Mouse (Mus musculus) frontal cortex, adult (tissue): ENCODE measurements around the gene Pik3c2b.
"Not testable (repeated sequence)": the region's sequence is repeated elsewhere in the genome, so short reads cannot be mapped to it uniquely, and the experiment has no call there.

ENCODE experiments used
- ATAC-seq: cut with Nextera tagmentation; 2 replicates; pipeline ENCODE4 v1.9.2; 2017; ENCODE audit warnings: mild to moderate bottlenecking, moderate library complexity, mixed read lengths; ENCODE audit not compliant: low TSS enrichment

The Pik3c2b gene

DNA sequence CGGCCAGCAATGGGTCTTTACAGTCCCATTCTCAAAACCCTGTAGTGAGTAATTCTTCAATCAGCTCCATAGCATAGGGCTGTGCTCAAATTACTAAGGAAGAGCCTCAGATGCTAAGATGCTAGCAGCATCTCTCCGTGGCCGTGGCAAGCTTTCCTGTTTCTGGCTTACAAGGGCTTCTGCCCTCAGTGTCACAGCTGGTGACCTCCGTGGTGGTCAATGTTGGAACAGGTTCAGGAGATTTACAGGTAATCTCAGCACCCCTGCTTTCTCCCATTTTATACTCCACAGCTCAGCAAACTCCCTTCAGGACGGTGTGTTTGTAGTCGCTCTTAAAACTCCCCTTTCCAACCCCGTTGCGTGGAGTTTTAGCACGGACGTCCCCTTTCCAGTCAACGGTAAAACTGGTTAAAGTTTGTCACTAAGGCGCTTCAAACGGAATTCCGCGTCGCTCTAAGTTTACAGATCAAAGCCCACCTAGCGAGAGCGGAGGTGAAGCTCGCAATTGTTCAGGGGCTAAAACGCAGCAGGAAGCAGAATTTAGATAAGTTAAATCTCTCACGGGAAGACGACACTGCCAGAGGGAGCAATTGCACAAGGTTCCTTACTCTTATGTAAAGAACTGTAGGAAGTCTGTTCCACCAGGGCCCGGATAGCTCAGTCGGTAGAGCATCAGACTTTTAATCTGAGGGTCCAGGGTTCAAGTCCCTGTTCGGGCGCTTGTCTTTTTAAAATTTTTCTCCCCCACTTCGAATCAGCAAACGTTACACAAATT, 12.0 kb upstream of the Pik3c2b start:
- peak; percentile 89 for ATAC-seq

DNA sequence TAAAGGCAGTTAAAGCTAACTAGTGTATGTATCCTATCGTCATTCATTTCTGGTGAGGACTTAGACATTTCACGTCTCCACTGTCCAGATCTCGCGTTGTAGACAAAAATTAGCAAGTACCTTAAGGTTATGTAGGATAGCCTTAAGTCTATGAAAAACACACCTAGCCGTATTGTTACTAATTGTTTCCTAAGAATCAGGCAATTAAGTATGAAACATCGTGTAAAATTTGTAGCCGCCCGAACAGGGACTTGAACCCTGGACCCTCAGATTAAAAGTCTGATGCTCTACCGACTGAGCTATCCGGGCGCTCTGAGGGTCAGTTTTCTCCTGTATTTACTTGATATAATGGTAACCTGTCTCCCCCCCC, 11.4 kb upstream of the Pik3c2b start:
- no peak; the same call in 1 of the 2 replicates for ATAC-seq

DNA sequence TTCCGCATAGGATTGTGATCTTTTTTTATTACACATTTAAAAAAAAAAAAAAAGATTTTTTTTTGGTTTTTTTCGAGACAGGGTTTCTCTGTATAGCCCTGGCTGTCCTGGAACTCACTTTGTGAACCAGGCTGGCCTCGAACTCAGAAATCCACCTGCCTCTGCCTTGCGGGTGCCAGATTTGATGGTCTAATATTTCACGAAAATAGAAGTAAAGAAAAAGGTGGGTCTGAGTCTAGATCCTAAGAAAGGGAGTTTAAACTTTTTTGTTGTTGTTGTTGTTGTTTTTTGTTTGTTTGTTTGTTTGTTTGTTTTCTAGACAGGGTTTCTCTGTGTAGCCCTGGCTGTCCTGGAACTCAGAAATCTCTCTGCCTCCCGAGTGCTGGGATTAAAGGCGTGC, 10.8 kb upstream of the Pik3c2b start:
- ATAC-seq, result not testable (repeated sequence)

DNA sequence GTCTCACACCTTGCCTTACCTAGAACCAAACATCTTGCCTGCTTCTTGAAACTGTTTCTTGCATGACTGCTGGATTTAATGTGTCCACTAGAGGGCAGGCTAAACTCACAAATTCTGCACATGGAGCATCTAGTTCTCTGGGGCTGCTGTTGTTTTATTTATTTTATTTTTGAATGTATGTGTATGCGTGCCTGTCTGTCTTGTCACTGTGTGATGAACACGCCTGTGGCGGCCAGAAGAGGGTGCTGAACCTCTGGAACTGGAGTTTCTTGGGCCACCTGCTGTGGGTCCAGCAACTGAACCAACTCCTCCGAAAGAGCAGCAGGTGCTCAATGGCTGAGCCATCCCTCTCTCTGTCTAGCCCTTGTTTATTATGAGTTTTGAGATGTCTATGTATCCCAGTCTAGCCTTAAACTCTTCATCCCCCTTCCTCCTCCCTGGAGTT, 5.9 kb upstream of the Pik3c2b start:
- ATAC-seq, result peak; percentile 69; the same call in 1 of the 2 replicates

DNA sequence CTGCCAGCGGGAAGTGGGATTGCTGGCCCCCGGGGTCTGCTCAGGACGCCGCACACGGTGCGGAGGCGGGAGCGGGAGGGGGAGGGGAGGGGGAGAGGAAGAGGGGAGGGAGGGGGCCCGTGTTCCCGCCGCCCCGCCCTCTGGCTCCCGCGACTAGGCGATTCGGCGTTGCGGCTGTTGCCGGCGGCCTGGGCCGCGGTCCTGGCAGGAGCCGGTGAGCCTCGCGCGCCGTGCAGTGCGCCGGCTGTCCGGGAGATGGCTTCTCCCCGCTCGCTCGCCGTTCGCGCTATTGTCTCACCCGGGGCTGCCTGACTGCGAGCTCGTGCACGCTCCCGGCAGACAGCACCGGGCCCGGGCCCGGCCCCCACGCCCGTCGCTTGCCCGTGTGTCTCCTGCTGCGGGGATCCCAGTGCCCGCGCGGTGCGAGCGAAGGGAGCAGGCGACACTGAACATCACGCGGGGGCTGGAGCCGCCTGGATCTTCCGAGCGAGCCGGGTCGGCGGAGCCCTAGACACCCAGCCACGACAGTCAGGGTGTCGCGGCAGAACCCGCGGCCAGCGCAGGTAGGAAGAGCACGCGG, 484 bp downstream of the Pik3c2b start:
- peak; percentile 74 for ATAC-seq

DNA sequence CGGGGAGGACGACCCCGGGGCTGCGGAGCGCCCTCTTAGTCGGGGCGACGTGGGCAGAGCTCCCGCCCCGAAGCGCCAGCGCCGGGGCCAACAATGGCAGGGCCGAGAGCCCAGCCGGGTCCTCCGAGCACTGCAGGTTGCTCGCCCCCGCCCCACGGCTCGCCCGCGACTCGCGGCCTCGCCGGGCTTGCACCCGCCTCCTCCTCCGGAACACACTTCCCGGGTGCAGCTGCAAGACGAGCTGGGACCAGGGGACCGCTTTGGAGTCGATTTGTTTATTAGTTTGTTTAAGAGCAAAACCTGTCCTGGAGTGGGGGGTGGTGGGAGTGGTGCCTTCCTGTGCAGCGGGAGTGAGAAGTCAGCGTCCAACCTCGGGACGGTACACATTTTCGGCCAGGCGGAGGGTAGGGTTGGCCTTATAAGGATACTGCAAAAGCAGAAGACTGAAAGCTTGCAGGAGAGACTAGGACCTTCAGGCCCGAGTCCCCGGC, 1.0 kb downstream of the Pik3c2b start:
- peak; percentile 39 for ATAC-seq

DNA sequence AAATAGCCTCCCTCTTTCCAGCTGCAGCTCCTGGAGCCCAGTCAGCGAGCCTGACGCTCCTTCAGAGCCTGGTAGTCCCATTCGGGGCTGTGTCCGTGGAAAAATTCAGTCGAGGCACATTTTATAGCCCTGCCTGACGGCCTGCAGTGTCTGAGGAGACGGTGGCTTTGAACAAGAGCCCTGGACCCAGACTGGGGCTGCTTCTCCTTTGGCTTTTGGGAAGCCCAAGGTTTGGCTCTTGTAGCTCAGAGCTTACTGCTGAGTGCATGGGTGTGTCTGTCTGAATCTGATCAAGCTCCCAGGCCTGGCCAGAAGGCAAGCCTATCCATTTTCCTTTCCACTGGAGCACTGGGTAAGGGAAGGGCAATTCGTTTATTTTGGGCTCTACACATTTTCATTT, 2.1 kb downstream of the Pik3c2b start:
- no peak for ATAC-seq

DNA sequence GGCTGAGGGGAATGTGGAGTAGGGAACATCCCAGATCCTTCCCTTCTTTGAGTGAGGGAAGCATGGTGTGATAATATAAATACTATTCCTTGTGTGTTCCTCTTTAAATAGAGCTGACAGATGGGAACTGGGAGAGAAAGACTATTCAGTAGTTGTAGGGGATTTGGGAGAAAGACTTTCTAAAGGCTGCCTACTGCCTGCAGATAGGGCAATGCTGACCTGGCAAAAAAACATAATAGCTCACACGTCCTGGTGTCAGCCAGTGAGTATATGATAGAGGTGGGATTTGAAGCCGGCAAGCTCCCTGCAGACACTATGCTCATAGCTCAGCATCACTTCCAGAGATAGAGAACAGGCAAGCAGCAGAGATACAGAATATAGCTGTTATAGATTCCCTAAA, 3.2 kb downstream of the Pik3c2b start:
- ATAC-seq, result peak; percentile 45

DNA sequence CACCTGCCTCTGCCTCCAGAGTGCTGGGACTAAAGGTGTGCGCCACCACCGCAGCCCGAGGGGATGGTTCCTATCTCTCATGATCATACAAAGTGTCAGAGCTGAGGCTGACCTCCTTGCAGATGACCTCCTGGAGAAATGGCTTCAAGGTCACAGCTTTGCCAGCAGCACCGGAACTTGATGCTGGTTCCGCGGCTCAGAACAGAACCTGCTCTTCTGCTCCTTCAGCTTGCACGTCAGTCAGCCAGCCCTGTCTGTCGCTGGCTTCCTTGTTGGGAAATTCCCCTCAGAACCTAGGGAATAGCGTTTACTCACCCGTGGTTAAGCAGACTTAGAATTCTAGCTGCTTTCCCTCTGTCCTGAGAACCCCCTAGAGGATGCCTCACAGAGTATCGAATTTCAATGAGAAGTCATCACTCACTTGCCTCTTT, 4.5 kb downstream of the Pik3c2b start:
- no peak for ATAC-seq

DNA sequence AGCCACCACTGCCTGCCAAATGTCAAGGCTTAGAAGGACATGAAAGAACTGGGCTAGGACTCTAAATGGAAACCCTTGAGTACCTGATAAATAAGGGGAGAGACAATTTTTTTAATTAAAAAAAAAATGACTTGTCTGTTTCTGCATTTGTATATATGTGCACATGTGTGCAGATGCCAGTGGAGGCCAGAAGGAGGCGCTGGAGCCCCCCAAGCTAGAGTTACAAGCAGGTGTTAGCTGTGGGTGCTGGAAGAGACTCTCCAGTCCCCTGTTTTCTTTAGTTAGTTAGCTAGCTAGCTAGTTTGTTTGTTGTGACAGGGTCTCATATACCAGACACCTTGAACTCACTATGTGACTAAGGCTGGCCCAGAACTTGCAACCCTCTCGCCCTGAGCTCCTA, 6.4 kb downstream of the Pik3c2b start:
- ATAC-seq, result no peak

DNA sequence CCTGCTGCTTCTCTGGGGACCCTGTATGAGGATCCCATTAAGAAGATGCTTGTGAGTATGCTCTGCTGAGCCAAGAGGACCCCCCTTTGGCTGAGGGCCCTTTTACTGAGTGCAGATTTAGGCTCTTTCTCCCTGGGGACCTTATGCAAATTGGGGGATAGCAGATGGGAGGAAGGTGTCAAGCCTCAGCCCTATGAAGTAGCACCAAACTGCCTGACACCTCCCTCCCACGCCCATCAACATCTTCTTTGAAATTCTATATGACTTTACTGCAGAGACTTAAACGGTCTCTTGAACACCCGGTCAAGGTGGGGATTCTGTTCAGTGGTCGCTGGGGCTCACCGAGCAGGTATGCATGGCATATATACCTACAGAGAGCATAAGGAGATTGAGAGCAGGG, 7.6 kb downstream of the Pik3c2b start:
- ATAC-seq, result no peak

DNA sequence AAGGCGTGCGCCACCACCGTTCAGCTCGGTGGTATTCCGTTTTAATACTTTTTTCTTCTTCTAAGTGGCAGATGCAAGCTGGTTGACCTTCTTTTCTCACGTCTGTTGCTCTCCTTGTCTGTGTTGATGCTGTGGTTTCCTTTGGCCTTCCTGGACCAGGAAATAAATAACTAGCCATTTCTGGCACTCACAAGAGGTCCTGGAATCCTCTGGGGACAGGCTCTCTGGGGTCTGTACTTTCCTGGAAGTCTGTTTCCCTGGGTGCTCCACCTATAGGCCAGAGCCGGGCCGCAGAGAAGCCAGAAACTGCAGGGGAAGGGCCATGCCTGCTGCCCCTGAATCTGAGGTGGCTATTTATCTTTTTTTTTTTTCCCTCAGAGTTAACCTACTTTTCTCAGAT, 8.9 kb downstream of the Pik3c2b start:
- no peak for ATAC-seq

DNA sequence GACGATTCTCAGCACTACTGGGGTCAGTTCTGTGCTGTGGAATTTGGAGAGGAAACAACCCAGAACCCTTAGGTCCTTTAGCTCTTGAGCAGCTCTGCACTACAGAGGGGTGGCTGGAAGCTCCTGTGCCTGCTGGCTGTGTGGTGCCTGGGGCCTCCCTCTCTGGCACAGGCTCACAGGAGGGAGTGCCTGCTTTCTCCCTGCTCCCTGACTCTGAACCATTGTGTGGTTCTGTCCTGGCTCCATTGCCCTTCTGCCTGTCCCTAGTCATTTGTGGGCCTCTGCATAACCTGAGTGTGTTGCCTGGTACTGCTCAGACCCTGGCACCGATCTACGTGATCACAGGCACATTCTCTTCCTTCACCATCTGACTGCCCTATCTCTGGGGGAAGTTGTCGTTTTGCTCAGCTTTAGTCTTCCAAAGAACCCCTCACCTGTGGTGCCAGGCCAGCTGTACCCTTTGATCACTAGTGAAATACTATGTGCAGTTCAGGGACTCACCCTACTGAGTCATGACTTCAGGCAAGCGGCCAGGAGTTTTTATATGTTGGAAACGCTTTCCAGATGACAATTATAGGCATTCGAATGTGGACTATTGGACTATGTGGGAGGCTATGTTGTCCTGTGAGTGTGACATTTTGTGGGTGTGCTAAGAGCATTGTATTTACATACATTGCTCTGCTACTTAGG, 12.0 kb downstream of the Pik3c2b start:
- ATAC-seq, result peak; percentile 61

DNA sequence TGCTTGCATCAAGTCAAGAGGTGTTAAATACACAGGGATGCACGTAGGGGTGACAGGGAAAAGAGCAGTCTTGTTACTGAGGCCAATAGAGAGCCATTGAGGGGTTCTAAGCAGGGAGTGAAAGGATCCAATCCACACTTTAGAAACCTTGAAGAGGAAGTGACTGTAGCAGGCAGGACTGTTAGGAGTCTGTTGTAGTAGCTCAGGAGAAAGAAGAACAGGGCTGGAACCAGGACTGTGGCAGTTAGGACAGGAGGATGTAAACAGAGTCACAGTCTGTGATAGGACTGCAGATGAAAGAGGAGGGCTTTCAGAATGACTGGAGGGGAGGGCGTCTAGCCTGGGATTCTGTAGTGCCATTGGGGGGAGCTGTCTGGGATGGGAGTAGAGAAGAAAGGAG, 14.1 kb downstream of the Pik3c2b start:
- ATAC-seq, result no peak

DNA sequence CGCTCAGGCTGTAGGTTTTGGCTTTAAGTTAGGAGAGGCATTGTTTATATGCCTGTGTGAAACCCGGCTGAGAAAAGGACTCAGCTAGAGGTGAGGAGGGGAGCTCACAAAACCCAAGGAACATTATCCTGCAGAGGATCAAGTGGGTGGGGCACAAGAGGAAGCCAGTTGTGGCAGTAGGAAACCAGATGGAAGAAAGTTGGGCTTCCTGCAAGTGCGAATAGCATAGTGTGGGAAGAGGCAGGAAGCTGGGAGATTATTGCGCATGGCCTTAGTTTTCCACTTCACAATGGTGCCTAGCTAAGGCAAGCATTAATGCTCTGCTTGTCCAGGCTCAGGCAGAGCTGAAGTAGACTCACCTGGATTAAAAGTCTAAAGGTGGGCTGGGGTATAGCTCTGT, 15.2 kb downstream of the Pik3c2b start:
- ATAC-seq, result peak; percentile 51; the same call in 1 of the 2 replicates

DNA sequence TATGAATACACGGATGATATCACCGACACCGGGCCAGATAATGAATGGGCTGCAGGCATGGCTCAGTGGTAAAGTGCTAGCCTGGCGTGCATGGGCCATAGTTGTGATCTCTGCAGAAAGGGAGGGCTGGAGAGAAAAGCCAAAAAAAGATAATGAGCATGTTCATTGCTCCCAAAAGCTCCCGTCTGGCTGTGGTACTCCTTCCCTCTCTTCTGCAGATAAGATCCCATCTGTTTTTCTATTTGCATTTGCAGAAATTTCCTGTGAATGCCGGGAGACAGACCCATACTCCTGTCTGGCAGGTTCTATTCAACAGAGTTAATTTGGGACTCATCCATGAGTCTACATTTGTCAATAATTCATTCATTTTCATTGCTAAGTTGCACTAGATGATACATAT, 17.7 kb downstream of the Pik3c2b start:
- no peak for ATAC-seq

DNA sequence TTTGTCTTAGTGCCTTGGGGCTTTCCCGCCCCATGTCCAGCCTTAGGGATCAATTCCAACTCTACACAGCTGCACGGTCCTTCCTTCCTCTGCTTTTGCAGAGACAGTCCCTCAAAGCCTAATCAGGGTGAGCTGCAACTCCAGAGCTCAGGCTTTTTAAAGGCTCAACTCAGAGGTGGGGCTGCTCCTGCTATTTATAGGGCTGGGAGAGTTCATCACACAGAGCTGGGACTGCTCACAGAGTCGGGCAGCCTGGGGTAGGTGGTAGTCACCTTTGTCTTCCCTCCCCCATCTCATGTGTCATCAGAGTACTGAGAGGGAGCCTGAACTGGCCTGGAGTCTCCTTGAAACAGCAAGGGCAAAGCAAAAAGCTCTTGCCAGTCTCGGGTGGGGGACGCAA, 22.8 kb downstream of the Pik3c2b start:
- ATAC-seq, result peak; percentile 17; the same call in 1 of the 2 replicates

DNA sequence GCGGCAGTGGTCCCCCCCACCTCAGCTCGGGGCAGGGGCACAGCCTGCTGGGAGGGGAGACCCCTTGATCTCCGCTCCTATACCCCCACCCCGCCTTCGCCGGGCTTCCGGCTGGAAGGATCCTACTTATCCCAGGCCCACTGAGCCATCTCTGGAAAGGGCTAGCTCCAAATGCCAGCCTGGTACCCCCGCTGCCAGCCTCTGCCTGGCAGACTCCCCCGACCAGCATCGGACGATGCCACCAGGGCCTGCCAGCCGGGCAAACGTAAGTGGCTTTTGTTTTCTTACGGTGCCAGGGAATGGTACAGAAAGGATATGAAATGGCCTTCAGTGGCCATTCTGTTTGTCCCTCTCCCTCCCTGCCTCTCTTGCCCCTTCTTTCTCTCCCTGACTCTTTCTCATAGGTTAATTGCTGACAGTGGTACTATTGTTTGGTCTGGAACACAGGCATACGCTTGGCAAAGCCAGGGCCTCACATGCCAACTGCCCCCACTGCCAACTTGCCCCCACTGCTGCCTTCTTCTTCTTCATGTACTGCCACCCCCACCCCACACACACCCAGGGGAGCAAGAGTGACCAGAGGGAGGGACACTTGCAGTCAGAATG, 23.3 kb downstream of the Pik3c2b start:
- ATAC-seq, result peak; percentile 10; the same call in 1 of the 2 replicates

DNA sequence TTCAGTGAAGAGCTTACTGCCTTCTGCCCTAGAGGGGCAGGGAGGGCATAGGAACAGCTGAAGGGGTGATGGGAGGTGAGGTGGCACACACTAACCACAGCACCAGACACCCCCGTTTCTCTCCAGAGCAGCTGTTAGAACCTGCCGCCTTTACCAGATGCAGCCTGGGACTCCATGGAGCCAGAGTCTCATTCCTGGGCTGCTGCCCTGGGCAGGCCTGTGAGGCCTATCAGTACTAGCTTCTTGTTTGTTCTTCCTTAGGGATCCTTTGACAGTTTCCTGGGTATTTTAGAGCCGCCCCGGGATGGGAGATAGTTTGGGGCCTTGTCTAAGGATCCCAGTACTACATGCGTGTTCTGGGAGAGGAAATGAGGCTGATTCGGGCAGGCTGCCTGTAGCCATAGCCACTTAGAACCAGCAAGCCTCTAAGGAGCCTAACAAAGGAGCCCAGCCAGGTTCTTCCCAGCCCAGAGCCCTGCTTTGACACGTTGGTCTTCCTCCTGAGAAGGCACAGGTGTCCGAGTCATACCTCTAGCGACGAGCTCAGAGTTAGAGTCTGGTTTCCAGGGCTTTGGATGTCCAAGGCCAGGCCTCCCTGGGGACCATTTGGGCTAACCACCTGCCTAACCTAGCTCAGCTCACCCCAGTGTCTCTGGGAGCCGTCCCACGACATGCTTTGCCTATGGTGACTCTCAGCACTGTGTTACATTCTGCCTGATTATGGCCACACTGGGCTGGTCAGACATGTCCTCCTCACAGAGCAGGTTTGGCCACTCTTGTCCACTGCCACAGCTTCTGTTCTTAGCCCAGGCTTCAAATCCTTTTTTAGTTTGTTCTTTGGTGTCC, 24.0 kb downstream of the Pik3c2b start:
- ATAC-seq, result 0 out of 2 replicates have a peak, but pooled peaks have one; percentile 4

DNA sequence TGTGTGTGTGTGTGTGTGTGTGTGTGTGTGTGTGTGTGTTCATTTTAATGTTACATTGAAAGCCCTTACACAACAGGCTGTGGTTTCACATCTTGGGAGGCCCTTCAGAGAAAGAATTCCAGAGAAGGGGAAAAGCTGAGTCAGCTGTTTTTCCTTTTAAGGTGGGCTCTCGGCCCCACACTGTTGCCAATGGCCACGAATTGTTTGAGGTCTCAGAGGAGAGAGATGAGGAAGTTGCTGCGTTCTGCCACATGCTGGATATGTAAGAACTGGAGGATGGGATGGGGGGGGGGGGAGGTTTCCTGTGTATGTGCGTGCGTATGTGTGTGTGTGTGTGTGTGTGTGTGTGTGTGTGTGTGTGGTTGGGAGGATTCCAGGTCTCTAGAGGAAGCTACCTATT, 24.7 kb downstream of the Pik3c2b start:
- no peak for ATAC-seq

DNA sequence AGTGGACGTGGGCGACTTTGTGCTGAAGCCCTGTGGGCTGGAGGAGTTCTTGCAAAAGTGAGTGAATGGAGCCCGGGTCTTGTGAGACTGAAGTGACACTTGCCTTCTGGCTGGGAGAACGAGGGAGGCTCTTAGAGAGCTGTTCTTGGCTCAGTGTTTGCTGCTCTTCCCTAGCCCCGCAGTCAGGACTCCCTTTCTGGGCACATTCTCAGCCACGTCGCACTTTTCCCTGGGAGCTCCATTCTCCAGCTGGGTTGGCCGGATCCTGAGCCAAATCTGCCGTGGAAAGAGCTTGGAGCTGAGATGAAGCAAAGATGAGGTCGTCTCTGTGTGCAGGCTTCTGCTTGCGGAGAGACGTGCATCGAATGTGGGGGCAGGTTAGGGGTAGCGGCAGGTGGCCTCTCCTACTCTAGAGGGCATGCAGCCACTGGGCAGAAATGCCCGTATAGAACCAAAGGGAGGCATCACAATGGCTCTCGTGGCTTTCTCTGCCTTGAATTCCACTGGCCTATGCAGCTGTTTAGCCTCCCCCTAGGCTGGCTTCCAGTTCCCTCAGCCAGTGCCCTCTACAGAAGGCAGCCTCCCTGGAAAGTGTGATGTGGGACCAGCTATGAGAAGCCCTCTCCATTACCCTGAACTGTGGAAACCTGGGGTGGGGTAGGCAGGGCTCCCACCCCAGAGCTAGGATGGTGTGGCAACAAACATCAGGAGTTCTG, 26.4 kb downstream of the Pik3c2b start:
- peak; percentile 90 for ATAC-seq
